Mouse (Mus musculus) urinary bladder, postnatal 10 days (tissue): ENCODE measurements around the gene Ankrd16.

Experiments
- DNase-seq: peaks from one replicate; pipeline ENCODE4 v3.0.0; 2022; ENCODE audit warnings: low spot score

Ankrd16 gene

GRCm38 (mm10) chr2:11777091-11778068, at the start of gene Ankrd16, which contains the start of gene Fbh1:
Ankrd16 (plus strand) TSS chr2:11777876.
Fbh1 (minus strand) TSS chr2:11777582.
- peak; percentile 100 for DNase-seq

DNA sequence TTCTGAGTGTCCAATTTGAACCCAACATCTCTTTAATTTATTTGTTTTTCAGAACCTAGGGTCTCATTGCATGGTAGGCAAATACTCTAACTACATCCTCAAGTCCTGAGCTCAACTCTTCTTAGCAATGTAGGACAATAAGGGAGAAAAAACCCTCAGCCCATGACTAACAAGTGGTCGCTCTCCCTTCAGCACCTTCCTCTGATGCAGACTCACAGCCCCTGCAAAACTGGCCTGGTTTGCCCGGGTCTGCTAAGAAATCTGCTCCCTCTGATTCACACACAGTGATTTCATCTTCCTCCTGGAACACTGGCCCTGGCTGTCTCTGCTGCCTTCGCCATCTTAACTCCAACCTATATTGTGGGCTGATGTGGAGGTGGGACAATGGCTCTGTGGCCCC, 48.6 kb upstream of the Ankrd16 start:
- no peak for DNase-seq

DNA sequence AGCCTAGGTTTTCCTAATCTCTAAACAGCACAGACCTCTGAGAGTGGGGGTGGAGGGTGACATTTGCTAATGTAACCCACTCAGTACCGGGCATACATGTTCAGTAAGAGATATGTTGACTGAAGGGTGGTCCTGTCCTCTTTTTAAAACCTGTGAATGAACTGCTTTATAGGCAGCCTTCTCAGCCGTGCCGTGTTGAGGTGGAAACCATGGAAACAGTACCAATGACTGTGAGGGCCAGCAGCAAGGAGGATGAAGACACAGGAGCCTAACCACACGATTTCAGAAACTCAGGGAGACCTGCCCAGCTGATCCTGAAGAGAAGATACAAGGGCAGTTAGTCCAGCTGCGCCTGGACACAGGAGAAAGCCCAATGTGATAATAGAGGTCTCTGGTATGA, 44.7 kb upstream of the Ankrd16 start:
- DNase-seq, result no peak

- DNase-seq, result no peak
Observed at GRCm38 (mm10) chr2:11735853-11736252, 41.8 kb upstream of the Ankrd16 start.

- DNase-seq, result no peak
Observed at GRCm38 (mm10) chr2:11738794-11739193, 38.9 kb upstream of the Ankrd16 start.

GRCm38 (mm10) chr2:11739516-11740051, 38.1 kb upstream of the Ankrd16 start:
- no peak for DNase-seq

DNA sequence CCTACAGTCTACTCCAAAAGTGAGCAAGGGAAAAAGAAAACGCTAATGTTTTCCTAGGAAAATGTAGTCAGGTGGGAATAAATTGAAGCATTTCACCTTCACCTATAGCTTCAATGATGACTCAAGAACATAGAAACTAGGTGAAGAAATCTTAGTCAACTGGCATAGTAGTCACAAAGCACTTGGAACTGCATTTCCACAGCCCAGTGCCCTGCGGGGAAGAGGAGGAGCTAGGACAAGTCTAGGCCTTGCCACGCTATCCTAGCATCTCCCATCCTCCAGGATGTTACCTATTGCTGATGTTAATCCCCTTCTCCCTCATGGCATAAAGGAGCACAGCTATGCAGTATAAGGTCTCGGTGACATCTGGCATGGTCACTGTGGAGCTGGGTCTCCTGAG, 15.1 kb upstream of the Ankrd16 start:
- no peak for DNase-seq

- DNase-seq, result no peak
Observed at GRCm38 (mm10) chr2:11765694-11766093, 12.0 kb upstream of the Ankrd16 start.

GRCm38 (mm10) chr2:11766485-11767160, 11.1 kb upstream of the Ankrd16 start:
- no peak for DNase-seq

DNA sequence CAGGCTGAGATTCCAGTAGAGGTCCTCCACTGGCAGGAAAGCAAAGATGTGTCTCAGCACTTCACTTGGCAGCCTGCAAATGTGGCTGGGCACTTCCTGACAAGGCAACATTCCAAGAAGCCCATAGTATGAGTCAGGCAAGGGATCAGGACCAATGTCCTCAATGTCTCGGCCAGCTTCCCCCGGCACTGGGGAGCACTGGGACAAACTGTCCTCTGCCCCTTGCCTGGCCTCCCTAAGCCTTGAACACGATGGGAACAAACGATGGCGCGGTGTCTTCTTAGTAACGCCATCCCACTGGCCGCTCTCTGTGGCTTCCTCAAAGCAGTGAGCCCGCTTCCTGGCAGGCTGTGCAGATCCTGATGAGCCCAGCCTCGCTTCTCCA, 10.5 kb upstream of the Ankrd16 start:
- DNase-seq, result no peak

GRCm38 (mm10) chr2:11771701-11772100, 6.0 kb upstream of the Ankrd16 start:
- no peak for DNase-seq

DNA sequence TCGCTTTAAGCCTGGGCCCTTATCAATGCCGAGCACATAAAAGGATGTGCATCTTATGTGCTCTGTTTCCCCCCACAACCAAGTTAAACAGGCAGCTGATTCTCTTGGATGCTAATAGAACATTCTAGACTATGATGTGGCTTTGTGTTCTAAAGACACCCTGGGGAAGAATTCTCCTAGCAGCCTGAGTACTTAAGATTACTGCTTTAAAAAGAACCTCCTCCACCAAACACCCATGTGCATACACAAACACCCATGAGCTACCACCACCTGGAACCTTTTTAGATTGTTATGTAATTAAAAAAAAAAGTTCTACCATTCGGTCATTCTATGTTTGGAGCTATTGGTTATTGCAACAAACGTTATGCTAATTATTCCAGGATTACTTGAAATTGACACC, 5.3 kb upstream of the Ankrd16 start:
- no peak for DNase-seq

DNA sequence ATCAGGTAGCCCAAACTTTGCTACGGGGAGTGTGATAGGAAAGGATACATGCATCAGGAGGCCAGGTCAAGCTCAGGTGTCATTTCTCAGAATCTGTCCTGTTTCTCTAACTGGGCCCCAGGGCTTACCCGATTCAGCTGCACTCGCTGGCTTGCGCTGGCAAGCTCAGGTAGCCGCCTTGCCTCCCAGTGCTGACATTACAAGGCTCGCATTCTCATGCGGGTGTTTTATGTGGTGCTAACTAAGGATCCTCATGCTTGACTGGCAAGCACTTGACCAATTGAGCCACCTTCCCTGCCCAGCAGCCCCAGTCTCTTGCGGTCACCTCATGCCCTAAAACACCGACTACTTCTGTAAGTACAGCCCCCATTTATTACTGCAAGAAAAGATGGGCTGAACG, 3.2 kb upstream of the Ankrd16 start:
- no peak for DNase-seq

DNA sequence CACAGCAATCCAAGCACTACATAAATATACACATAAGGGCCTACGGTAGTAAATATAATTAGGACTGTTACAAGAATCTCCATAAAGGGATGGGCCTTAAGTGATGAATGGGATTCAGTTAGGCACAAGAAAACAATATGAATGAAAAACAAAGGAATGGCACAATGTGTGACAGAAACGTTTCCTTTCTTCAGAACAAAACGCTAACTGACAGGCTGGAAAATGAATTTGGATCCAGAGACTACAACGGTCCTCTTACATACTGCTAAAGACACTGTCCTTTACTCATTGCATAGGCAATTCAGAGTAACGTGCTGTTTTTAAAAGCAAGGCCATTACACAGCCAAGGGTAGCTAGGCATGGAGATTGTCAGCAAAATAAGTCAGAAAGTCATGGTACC, 2.6 kb upstream of the Ankrd16 start:
- DNase-seq, result no peak

DNA sequence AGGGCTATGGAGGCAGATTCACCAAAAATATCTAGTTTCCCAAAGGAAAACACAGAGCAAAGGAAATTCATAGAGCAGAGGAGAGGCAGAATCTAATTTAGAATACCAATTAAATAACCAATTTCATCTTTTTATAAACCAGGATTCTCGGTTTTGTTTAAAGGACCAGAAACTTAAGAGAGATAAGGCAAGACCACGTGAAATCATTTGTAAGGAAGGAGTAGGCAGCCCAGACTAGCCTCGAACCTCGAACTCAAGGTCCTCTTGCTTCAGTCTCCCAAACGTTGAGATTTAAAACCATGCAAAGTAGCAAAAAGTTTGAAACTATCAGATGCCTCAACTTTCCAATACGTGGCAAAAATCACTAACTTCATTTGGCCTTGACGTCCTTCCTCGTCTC, 1.3 kb upstream of the Ankrd16 start:
- no peak for DNase-seq

GRCm38 (mm10) chr2:11778087-11778823, 579 bp downstream of the Ankrd16 start:
- peak; percentile 34 for DNase-seq

- no peak for DNase-seq
Observed at GRCm38 (mm10) chr2:11784159-11784558, 6.5 kb downstream of the Ankrd16 start.

DNA sequence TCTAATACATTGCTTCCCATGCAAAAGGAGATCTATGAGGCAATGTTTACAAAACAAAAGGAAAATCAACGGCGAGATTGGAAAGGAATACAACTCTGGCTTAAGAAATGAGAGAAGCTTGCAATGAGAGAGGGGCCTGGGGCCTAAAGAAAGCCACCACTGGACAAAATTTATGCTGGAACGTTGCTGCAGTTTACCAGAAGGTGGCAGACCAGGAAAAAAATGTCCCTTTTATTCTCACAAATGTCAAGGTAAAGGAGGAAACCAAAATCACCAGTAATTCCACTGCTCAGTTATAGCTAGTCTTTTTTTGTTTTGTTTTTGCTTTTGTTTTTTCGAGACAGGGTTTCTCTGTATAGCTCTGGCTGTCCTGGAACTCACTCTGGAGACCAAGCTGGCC, 17.0 kb downstream of the Ankrd16 start:
- no peak for DNase-seq

GRCm38 (mm10) chr2:11797930-11798364, 20.3 kb downstream of the Ankrd16 start:
- no peak for DNase-seq

DNA sequence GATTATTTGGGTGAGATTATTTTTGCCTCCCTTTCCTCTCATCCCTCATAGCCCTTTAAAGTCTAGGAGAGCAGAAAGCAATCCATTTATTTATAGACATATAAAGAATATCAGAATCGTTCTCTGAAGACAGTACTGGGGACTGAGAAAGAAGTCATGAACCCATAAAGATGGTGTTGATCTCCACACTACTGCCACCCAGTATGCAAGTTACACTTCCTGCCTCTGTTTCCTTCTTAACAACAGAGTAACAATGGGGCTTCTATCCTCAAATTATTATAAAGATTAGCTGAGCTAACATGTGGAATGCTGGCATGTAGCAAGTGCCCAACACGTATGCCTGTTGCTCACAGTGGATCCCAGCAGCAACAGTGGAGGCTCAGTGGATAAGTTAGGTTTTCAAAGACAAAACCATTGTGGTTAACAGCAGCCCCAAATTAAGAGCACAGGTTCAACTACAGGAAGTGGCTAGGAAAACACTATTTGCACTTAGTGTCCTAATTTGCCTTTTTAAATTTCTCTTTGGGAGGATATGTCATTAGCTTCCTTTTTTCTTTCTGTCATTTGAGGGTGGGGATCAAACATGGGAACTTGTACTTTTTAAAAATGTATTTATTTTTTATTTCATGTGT, 23.7 kb downstream of the Ankrd16 start:
- no peak for DNase-seq
